13 mouse cellular contexts compared by ENCODE assay signal in the genomic region with DNA sequence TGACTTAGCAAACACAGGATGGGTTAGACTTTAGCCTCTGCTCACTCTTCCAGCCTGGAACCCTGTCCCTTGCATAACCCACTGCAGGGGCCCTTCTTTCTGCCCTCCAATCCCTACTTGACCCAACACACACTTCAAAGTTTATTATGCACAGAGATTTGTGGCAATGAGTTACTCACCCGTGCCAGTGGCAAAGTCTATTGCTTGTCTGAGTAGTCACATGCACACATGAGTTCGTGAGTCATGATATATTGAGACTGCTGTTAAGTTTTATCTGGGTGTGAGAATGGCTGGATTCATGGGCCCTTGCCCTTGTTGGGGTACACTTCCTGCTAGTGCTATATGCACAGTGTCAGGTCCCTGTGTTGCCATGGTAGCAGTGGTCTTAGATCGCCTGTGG.
DNase-seq lines count a peak whose midpoint lies in the region; ATAC-seq lines count a peak whose summit lies in the region.
"Had no signal": no experiment of that assay in that cellular context is flagged by ENCODE, and none has a peak within 500 bp of the region (broad histone marks: within the 10 kb centered on the region; RNA-seq: fewer than 3 reads in every experiment).

No protein-coding gene starts in this region.

- peaks cover 3% of the 10 kb centered on the region for H3K4me1 ChIP-seq in limb, embryonic 15.5 days
- peaks cover 4% of the 10 kb centered on the region for H3K4me1 ChIP-seq in limb, embryonic 10.5 days
- no peaks in the 10 kb centered on the region for H3K4me1 ChIP-seq in intestine, embryonic 14.5 days (replicated peaks; ENCODE audit: control insufficient read depth, insufficient read depth, low read length)
- H3K4me1 ChIP-seq in kidney, embryonic 15.5 days, result peaks cover 28% of the 10 kb centered on the region

- DNase-seq in limb, embryonic 10.5 days (ENCODE audit: low spot score), result no peak
- no peak for DNase-seq in intestine, embryonic 14.5 days (ENCODE audit: low spot score)
- DNase-seq in natural killer cell, adult 2 months (ENCODE audit: low spot score in 2 of 2), result peak; percentile 68 to 86
- DNase-seq in cerebellum, adult 9-11 months, result no peak
- DNase-seq in B cell, adult 2 months, result no peak
- DNase-seq: cerebellum, adult 11-12 months; heart, adult 18-20 months; right cerebral cortex, postnatal 14 days; thymus, postnatal 14 days had no signal

- no peak overlapping the region for H3K4me3 ChIP-seq in limb, embryonic 15.5 days
- no peak overlapping the region for H3K4me3 ChIP-seq in limb, embryonic 10.5 days
- no peak overlapping the region for H3K4me3 ChIP-seq in intestine, embryonic 14.5 days (ENCODE audit: low read depth, low read length)
- no peak overlapping the region for H3K4me3 ChIP-seq in kidney, embryonic 15.5 days (replicated peaks)

- 87% methylated on average over 3 of the region's 3 CpGs for WGBS in limb, embryonic 15.5 days
- 88% methylated on average over 3 of the region's 3 CpGs for WGBS in limb, embryonic 10.5 days
- WGBS in intestine, embryonic 14.5 days, result 66% methylated on average over 3 of the region's 3 CpGs
- WGBS in kidney, embryonic 15.5 days, result 38% methylated on average over 3 of the region's 3 CpGs

- H3K9me3 ChIP-seq in limb, embryonic 15.5 days, result no peaks in the 10 kb centered on the region
- no peaks in the 10 kb centered on the region for H3K9me3 ChIP-seq in limb, embryonic 10.5 days (replicated peaks)
- 0 out of 2 replicates have a peak, but pooled peaks cover 4% of the 10 kb centered on the region for H3K9me3 ChIP-seq in intestine, embryonic 14.5 days (ENCODE audit: control insufficient read depth, low read length)
- peaks cover 6% of the 10 kb centered on the region for H3K9me3 ChIP-seq in kidney, embryonic 15.5 days (replicated peaks)

- no peaks in the 10 kb centered on the region for H3K27me3 ChIP-seq in limb, embryonic 15.5 days
- no peaks in the 10 kb centered on the region for H3K27me3 ChIP-seq in limb, embryonic 10.5 days (ENCODE audit: low read depth, poor library complexity, severe bottlenecking)
- no peaks in the 10 kb centered on the region for H3K27me3 ChIP-seq in intestine, embryonic 14.5 days (replicated peaks; ENCODE audit: control insufficient read depth, insufficient read depth, low read length)
- H3K27me3 ChIP-seq in kidney, embryonic 15.5 days, result no peaks in the 10 kb centered on the region

- peaks cover 5% of the 10 kb centered on the region; the same call in 1 of the 2 replicates for H3K36me3 ChIP-seq in limb, embryonic 15.5 days
- H3K36me3 ChIP-seq in limb, embryonic 10.5 days, result peaks cover 28% of the 10 kb centered on the region
- H3K36me3 ChIP-seq in intestine, embryonic 14.5 days (ENCODE audit: control insufficient read depth, insufficient read depth, low read length), result peaks cover 29% of the 10 kb centered on the region
- peaks cover 35% of the 10 kb centered on the region for H3K36me3 ChIP-seq in kidney, embryonic 15.5 days

- no peak overlapping the region for H3K9ac ChIP-seq in limb, embryonic 15.5 days
- H3K9ac ChIP-seq in intestine, embryonic 14.5 days (ENCODE audit: low read length), result no peak overlapping the region
- no peak overlapping the region for H3K9ac ChIP-seq in kidney, embryonic 15.5 days
- H3K9ac ChIP-seq: hindbrain, embryonic 14.5 days had no signal

- ATAC-seq in limb, embryonic 15.5 days (ENCODE audit: insufficient number of reproducible peaks, low FRiP score, low TSS enrichment, low read depth), result no peak
- peak; percentile 65 for ATAC-seq in intestine, embryonic 14.5 days (replicated peaks; ENCODE audit: low FRiP score, low TSS enrichment, low read depth)
- ATAC-seq in kidney, embryonic 15.5 days (replicated peaks; ENCODE audit: low FRiP score), result peak; percentile 77
- no peak for ATAC-seq in CD4-positive, CD25-positive, alpha-beta regulatory T cell, adult 4 months

- no peak overlapping the region for H3K4me2 ChIP-seq in limb, embryonic 15.5 days
- no peak overlapping the region for H3K4me2 ChIP-seq in intestine, embryonic 14.5 days (ENCODE audit: low read length)
- no peak overlapping the region for H3K4me2 ChIP-seq in kidney, embryonic 15.5 days
- H3K4me2 ChIP-seq: hindbrain, embryonic 14.5 days had no signal

- peak overlapping the region; percentile 5; the same call in 1 of the 2 replicates for H3K27ac ChIP-seq in limb, embryonic 15.5 days
- no peak overlapping the region for H3K27ac ChIP-seq in limb, embryonic 10.5 days
- no peak overlapping the region for H3K27ac ChIP-seq in intestine, embryonic 14.5 days (ENCODE audit: low read depth)
- no peak overlapping the region for H3K27ac ChIP-seq in kidney, embryonic 15.5 days
- H3K27ac ChIP-seq: hindbrain, embryonic 14.5 days had no signal

Comparison
In these comparisons a context has a peak if more than half of its experiments do, and no peak if none do; other contexts are left out.
1. ATAC-seq: peak in intestine, embryonic 14.5 days (single experiment) and kidney, embryonic 15.5 days (single experiment); none in limb, embryonic 15.5 days (single experiment) and CD4-positive, CD25-positive, alpha-beta regulatory T cell, adult 4 months (single experiment).
2. DNase-seq: peak in natural killer cell, adult 2 months (2 of 2); none in limb, embryonic 10.5 days (single experiment), intestine, embryonic 14.5 days (single experiment), cerebellum, adult 9-11 months (single experiment) and B cell, adult 2 months (0 of 2).